Mouse (Mus musculus): Measurements from ENCODE around the gene Ahcyl1. TPM values are rescaled to one million over a fixed set of nuclear protein-coding genes. Genes with fewer than 3 reads are reported as not detected.

Ahcyl1 gene
- total and polyA plus RNA-seq, 3 experiments: 31.3 to 83.4 (median 32.5) TPM

- Histone ChIP-seq H3K27me3 (replicated peaks) (no peaks in the 10 kb centered on the region), H3K9me3 (replicated peaks; ENCODE audit: low read length) (no peaks in the 10 kb centered on the region), H3K79me2 (replicated peaks; ENCODE audit: control insufficient read depth, extremely low read depth, insufficient read depth, poor library complexity, severe bottlenecking) (no peaks in the 10 kb centered on the region), H3K4me1 (ENCODE audit: control insufficient read depth in 1 of 2, insufficient read depth in 2 of 2) (peaks cover 3 to 28% of the 10 kb centered on the region in 2 experiments; a peak in 3 of 4 replicates), H3K4me3 (replicated peaks in 1 of 3; ENCODE audit: low read depth in 2 of 3, low read length in 2 of 3, poor library complexity in 1 of 3) (no peak overlapping the region), H3K4me2 (ENCODE audit: insufficient read depth, low read depth, poor library complexity, severe bottlenecking) (no peak overlapping the region), H3K27ac (ENCODE audit: insufficient read depth, low read depth) (no peak overlapping the region), H3K9ac (ENCODE audit: insufficient read depth, low read depth) (no peak overlapping the region), H3K36me3 (replicated peaks in 1 of 2; ENCODE audit: control insufficient read depth in 1 of 2, insufficient read depth in 1 of 2, low read length in 1 of 2) (no peaks in the 10 kb centered on the region)
- dilution Hi-C loops (cut with MboI; ENCODE audit: extremely low pct_ligation_motif_present, extremely low pct_unique_long_range_greater_than_20kb, low sequenced_read_pairs) (no loop called here), in situ Hi-C loops (cut with MboI; ENCODE audit: low pct_ligation_motif_present, low pct_unique_long_range_greater_than_20kb, low sequenced_read_pairs) (loop anchor here (10.0 kb wide), 1 partner anchor 46 kb away; no protein-coding TSS in a partner anchor)
- TF ChIP-seq ZNF384 (IDR thresholded peaks at IDR 0.05; ENCODE audit: low read depth, low read length) (no peak), SIN3A (IDR thresholded peaks at IDR 0.05; ENCODE audit: low read length) (no peak), TBP (conservative IDR thresholded peaks at IDR 0.05; ENCODE audit: low read depth, low read length) (no peak), BHLHE40 (IDR thresholded peaks at IDR 0.05; ENCODE audit: low read depth, low read length) (no peak), RCOR1 (conservative IDR thresholded peaks at IDR 0.05; ENCODE audit: low read depth, low read length) (no peak), MXI1 (IDR thresholded peaks at IDR 0.05; ENCODE audit: low read depth, low read length) (no peak), MEF2A (IDR thresholded peaks at IDR 0.05; ENCODE audit: borderline replicate concordance, low read depth, low read length) (no peak), MYC (IDR thresholded peaks at IDR 0.05; ENCODE audit: low read depth, low read length) (no peak), IRF4 (IDR thresholded peaks at IDR 0.05; ENCODE audit: low read depth, low read length) (no peak), ZMIZ1 (IDR thresholded peaks at IDR 0.05; ENCODE audit: low read depth, low read length) (no peak), RAD21 (IDR thresholded peaks at IDR 0.05; ENCODE audit: low read depth, low read length) (no peak), USF2 (conservative IDR thresholded peaks at IDR 0.05; ENCODE audit: low read depth, low read length) (no peak), GABPA (IDR thresholded peaks at IDR 0.05; ENCODE audit: insufficient replicate concordance, low read depth, low read length) (no peak), MAX (IDR thresholded peaks at IDR 0.05; ENCODE audit: low read length) (no peak), CTCF (conservative IDR thresholded peaks at IDR 0.05 in 1 of 2, IDR thresholded peaks at IDR 0.05 in 1 of 2; ENCODE audit: low read depth in 2 of 2, low read length in 2 of 2) (no peak), UBTF (IDR thresholded peaks at IDR 0.05; ENCODE audit: low read depth, low read length) (no peak), E2F4 (IDR thresholded peaks at IDR 0.05; ENCODE audit: insufficient replicate concordance, low read depth, low read length) (no peak)
- no peak for DNase-seq (ENCODE audit: extremely low read depth)
Observed at GRCm38 (mm10) chr3:107709156-107709555, 12.8 kb upstream of the Ahcyl1 start.

GRCm38 (mm10) chr3:107707239-107707638 is 10.9 kb upstream of the Ahcyl1 start:
- no peak for DNase-seq (ENCODE audit: extremely low read depth)
- H3K27me3 ChIP-seq (replicated peaks): no peaks in the 10 kb centered on the region
- no peak overlapping the region for H3K4me2 ChIP-seq (ENCODE audit: insufficient read depth, low read depth, poor library complexity, severe bottlenecking)
- H3K79me2 ChIP-seq (replicated peaks; ENCODE audit: control insufficient read depth, extremely low read depth, insufficient read depth, poor library complexity, severe bottlenecking): no peaks in the 10 kb centered on the region
- in situ Hi-C loops (cut with MboI; ENCODE audit: low pct_ligation_motif_present, low pct_unique_long_range_greater_than_20kb, low sequenced_read_pairs) (loop anchor here (10.0 kb wide), 1 partner anchor 48 kb away; no protein-coding TSS in a partner anchor), dilution Hi-C loops (cut with MboI; ENCODE audit: extremely low pct_ligation_motif_present, extremely low pct_unique_long_range_greater_than_20kb, low sequenced_read_pairs) (no loop called here)
- TF ChIP-seq SIN3A (IDR thresholded peaks at IDR 0.05; ENCODE audit: low read length): no peak
- no peak for TF ChIP-seq TCF12 (IDR thresholded peaks at IDR 0.05; ENCODE audit: low read depth, low read length)
- no peak for TF ChIP-seq NRF1 (IDR thresholded peaks at IDR 0.05; ENCODE audit: low read depth, low read length)
- TF ChIP-seq MAZ (IDR thresholded peaks at IDR 0.05; ENCODE audit: low read depth, low read length): no peak
- H3K4me1 ChIP-seq (ENCODE audit: control insufficient read depth in 1 of 2, insufficient read depth in 2 of 2): peaks cover 3 to 37% of the 10 kb centered on the region in 2 experiments
- no peaks in the 10 kb centered on the region for H3K36me3 ChIP-seq (replicated peaks in 1 of 2; ENCODE audit: control insufficient read depth in 1 of 2, insufficient read depth in 1 of 2, low read length in 1 of 2)
- no peaks in the 10 kb centered on the region for H3K9me3 ChIP-seq (replicated peaks; ENCODE audit: low read length)
- no peak overlapping the region for H3K9ac ChIP-seq (ENCODE audit: insufficient read depth, low read depth)
- no peak overlapping the region for H3K27ac ChIP-seq (ENCODE audit: insufficient read depth, low read depth)
- no peak overlapping the region for H3K4me3 ChIP-seq (replicated peaks in 1 of 3; ENCODE audit: low read depth in 2 of 3, low read length in 2 of 3, poor library complexity in 1 of 3)
